Mouse (Mus musculus) lung, postnatal 0 days (tissue): Measurements from ENCODE around the gene Prkcb. TPM values are rescaled to one million over a fixed set of nuclear protein-coding genes. Genes with fewer than 3 reads are reported as not detected.

Experiments used
- ATAC-seq: fragments of 200-750 bp; cut with Nextera tagmentation; 2 replicates; pipeline ENCODE4 v1.8.0; 2017; ENCODE audit warnings: moderate library complexity
- DNase-seq: peaks from one replicate; pipeline ENCODE4 v3.0.0-alpha.2; 2016; ENCODE audit warnings: low spot score
- H3K27ac ChIP-seq: fragments of 300-500 bp; sonication (generic); 2 replicates; pipeline ENCODE4 v1.5.1; 2014; ENCODE audit warnings: antibody characterized with exemption, mild to moderate bottlenecking, low read length, mixed read lengths
- H3K27me3 ChIP-seq: fragments of 300-500 bp; sonication (generic); replicated peaks from 2 replicates; pipeline ENCODE4 v1.6.1; 2014; ENCODE audit warnings: low read length, mixed read lengths; ENCODE audit not compliant: insufficient read depth
- H3K36me3 ChIP-seq: fragments of 300-500 bp; sonication (generic); 2 replicates; pipeline ENCODE4 v1.6.1; 2014; ENCODE audit warnings: low read length, mixed read lengths; ENCODE audit not compliant: insufficient read depth
- H3K4me1 ChIP-seq: fragments of 300-500 bp; sonication (generic); 2 replicates; pipeline ENCODE4 v1.6.1; 2014; ENCODE audit warnings: antibody characterized with exemption, low read depth, low read length, mixed read lengths; ENCODE audit not compliant: insufficient read depth
- H3K4me2 ChIP-seq: fragments of 300-500 bp; sonication (generic); replicated peaks from 2 replicates; pipeline ENCODE4 v1.6.1; 2014; ENCODE audit warnings: low read depth, mild to moderate bottlenecking, low read length, moderate library complexity, mixed read lengths
- H3K4me3 ChIP-seq: fragments of 300-500 bp; sonication (generic); 2 replicates; pipeline ENCODE4 v1.5.1; 2014; ENCODE audit warnings: low read depth, low read length
- H3K9ac ChIP-seq: fragments of 300-500 bp; sonication (generic); replicated peaks from 2 replicates; pipeline ENCODE4 v1.6.1; 2014; ENCODE audit warnings: low read depth, mild to moderate bottlenecking
- H3K9me3 ChIP-seq: fragments of 300-500 bp; sonication (generic); 2 replicates; pipeline ENCODE4 v1.6.1; 2016; ENCODE audit warnings: low read length, mixed read lengths
- CTCF ChIP-seq: IDR thresholded peaks from 2 replicates; pipeline ENCODE4 v1.5.1; 2016; ENCODE audit warnings: antibody characterized with exemption, mild to moderate bottlenecking
- EP300 ChIP-seq: IDR thresholded peaks from 2 replicates; pipeline ENCODE4 v1.6.1; 2016; ENCODE audit warnings: antibody characterized with exemption, mild to moderate bottlenecking, control low read depth
- WGBS: fragments of 180-500 bp; shearing (Covaris S2); extraction: QIAGEN DNeasy Blood & Tissue Kit; methylation state at CpG from one replicate; pipeline ENCODE4 v1.1.7; 2014; 5-methylcytosine and 5-hydroxymethylcytosine counted together
- polyA plus RNA-seq: library from polyadenylated mRNA; unstranded; fragments of >200 nt; fragmentation: Nextera tagmentation; extraction: Ambion mirVana; gene quantifications from 2 replicates; pipeline ENCODE4 v1.2.1, GENCODE M21; 2015

Gene Prkcb
- polyA plus RNA-seq, 1 experiment from 2014 or later, result 2.3 TPM

GRCm38 (mm10) chr7:122387896-122388295 is 99.3 kb downstream of the Prkcb start:
- 58% methylated on average over 4 of the region's 4 CpGs for WGBS
- H3K27ac ChIP-seq, result no peak overlapping the region
- H3K4me3 ChIP-seq, result no peak overlapping the region
- TF ChIP-seq EP300, result no peak
- no peak for TF ChIP-seq CTCF
- no peak overlapping the region for H3K4me2 ChIP-seq
- DNase-seq (no peak), ATAC-seq (no peak)
- H3K9me3 ChIP-seq, result no peaks in the 10 kb centered on the region
- H3K9ac ChIP-seq, result no peak overlapping the region
- no peaks in the 10 kb centered on the region for H3K4me1 ChIP-seq
- H3K36me3 ChIP-seq, result no peaks in the 10 kb centered on the region
- H3K27me3 ChIP-seq, result no peaks in the 10 kb centered on the region

- Histone ChIP-seq H3K9ac (no peak overlapping the region), H3K4me1 (no peaks in the 10 kb centered on the region), H3K36me3 (no peaks in the 10 kb centered on the region), H3K4me2 (no peak overlapping the region), H3K27me3 (no peaks in the 10 kb centered on the region), H3K27ac (no peak overlapping the region), H3K9me3 (no peaks in the 10 kb centered on the region), H3K4me3 (no peak overlapping the region)
- ATAC-seq (no peak), DNase-seq (no peak)
- TF ChIP-seq EP300 (no peak), CTCF (no peak)
- 78% methylated on average over 5 of the region's 5 CpGs for WGBS
Observed at GRCm38 (mm10) chr7:122388858-122389257, 100.3 kb downstream of the Prkcb start.

GRCm38 (mm10) chr7:122389633-122390032 is 101.1 kb downstream of the Prkcb start:
- H3K4me3 ChIP-seq, result no peak overlapping the region
- DNase-seq (no peak), ATAC-seq (no peak)
- H3K27ac ChIP-seq, result no peak overlapping the region
- no peaks in the 10 kb centered on the region for H3K27me3 ChIP-seq
- TF ChIP-seq EP300, result no peak
- no peak for TF ChIP-seq CTCF
- no peaks in the 10 kb centered on the region for H3K36me3 ChIP-seq
- H3K4me2 ChIP-seq, result no peak overlapping the region
- H3K9me3 ChIP-seq, result no peaks in the 10 kb centered on the region
- H3K4me1 ChIP-seq, result no peaks in the 10 kb centered on the region
- 31% methylated on average over 6 of the region's 6 CpGs for WGBS
- H3K9ac ChIP-seq, result no peak overlapping the region

GRCm38 (mm10) chr7:122390200-122390599 is 101.6 kb downstream of the Prkcb start:
- ATAC-seq, result peak; percentile 28; the same call in 1 of the 2 replicates

GRCm38 (mm10) chr7:122390683-122391082 is 102.1 kb downstream of the Prkcb start:
- WGBS, result 62% methylated on average over 4 of the region's 4 CpGs
- Histone ChIP-seq H3K27me3 (no peaks in the 10 kb centered on the region), H3K4me1 (no peaks in the 10 kb centered on the region), H3K9ac (no peak overlapping the region), H3K27ac (no peak overlapping the region), H3K4me2 (no peak overlapping the region), H3K9me3 (no peaks in the 10 kb centered on the region), H3K4me3 (no peak overlapping the region), H3K36me3 (no peaks in the 10 kb centered on the region)
- ATAC-seq (no peak), DNase-seq (no peak)
- TF ChIP-seq EP300, result no peak
- TF ChIP-seq CTCF, result no peak

More at GRCm38 (mm10) chr7:122390200-122390599, 101.6 kb downstream of the Prkcb start:
- H3K9ac ChIP-seq, result no peak overlapping the region
- no peaks in the 10 kb centered on the region for H3K36me3 ChIP-seq
- no peak overlapping the region for H3K27ac ChIP-seq
- no peak overlapping the region for H3K4me3 ChIP-seq
- TF ChIP-seq EP300 (no peak), CTCF (no peak)
- H3K4me2 ChIP-seq, result no peak overlapping the region
- H3K27me3 ChIP-seq, result no peaks in the 10 kb centered on the region
- 33% methylated on average over 5 of the region's 5 CpGs for WGBS
- H3K4me1 ChIP-seq, result no peaks in the 10 kb centered on the region
- H3K9me3 ChIP-seq, result no peaks in the 10 kb centered on the region
- no peak for DNase-seq

GRCm38 (mm10) chr7:122391382-122391781 is 102.8 kb downstream of the Prkcb start:
- H3K9ac ChIP-seq, result no peak overlapping the region
- no peaks in the 10 kb centered on the region for H3K9me3 ChIP-seq
- H3K4me3 ChIP-seq, result no peak overlapping the region
- WGBS, result 73% methylated on average over 3 of the region's 3 CpGs
- no peaks in the 10 kb centered on the region for H3K36me3 ChIP-seq
- no peak for DNase-seq
- TF ChIP-seq EP300, result no peak
- TF ChIP-seq CTCF, result no peak; the same call in 1 of the 2 replicates
- H3K4me1 ChIP-seq, result no peaks in the 10 kb centered on the region
- no peak for ATAC-seq
- H3K27ac ChIP-seq, result no peak overlapping the region
- no peak overlapping the region for H3K4me2 ChIP-seq
- H3K27me3 ChIP-seq, result no peaks in the 10 kb centered on the region

- no peak for TF ChIP-seq EP300
- no peak for TF ChIP-seq CTCF
- no peaks in the 10 kb centered on the region for H3K9me3 ChIP-seq
- DNase-seq, result no peak
- H3K36me3 ChIP-seq, result no peaks in the 10 kb centered on the region
- H3K9ac ChIP-seq, result no peak overlapping the region
- H3K4me3 ChIP-seq, result no peak overlapping the region
- no peaks in the 10 kb centered on the region for H3K4me1 ChIP-seq
- H3K27ac ChIP-seq, result no peak overlapping the region
- no peak overlapping the region for H3K4me2 ChIP-seq
- no peak for ATAC-seq
- 45% methylated on average over 5 of the region's 5 CpGs for WGBS
- H3K27me3 ChIP-seq, result no peaks in the 10 kb centered on the region
Observed at GRCm38 (mm10) chr7:122393964-122394363, 105.4 kb downstream of the Prkcb start.
